Mouse (Mus musculus) skeletal muscle tissue, postnatal 0 days (tissue): ENCODE measurements around the gene Chrna4. TPM values are rescaled to one million over a fixed set of nuclear protein-coding genes. Genes with fewer than 3 reads are reported as not detected.

Experiments used
- polyA plus RNA-seq: library from polyadenylated mRNA; unstranded; fragments of >200 nt; fragmentation: Nextera tagmentation; extraction: Ambion mirVana; gene quantifications from 2 replicates; pipeline ENCODE4 v1.2.1, GENCODE M21; 2015

Chrna4 gene
- 1.3 and 1.8 TPM in 2 replicates for polyA plus RNA-seq

DNA sequence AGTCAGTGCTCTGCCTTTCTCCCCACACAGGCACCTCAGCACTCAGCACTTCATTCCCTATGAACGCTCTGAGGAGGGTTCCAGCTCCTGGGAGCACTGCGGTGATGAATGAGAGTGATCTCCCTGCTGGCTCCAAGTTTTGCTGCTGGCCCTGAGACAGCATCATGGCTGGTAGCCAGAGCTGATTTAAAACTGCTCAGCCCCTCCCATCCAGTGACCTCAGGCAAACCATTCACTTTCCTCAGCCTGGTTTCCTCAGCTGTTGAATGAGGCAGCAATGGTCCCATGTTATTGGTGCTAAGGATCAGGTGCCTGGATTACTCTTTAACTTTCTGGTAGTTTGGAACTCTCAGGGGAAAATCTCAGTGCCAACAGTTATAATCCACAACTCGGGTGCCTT, at the start of gene Chrna4:
Gene Chrna4, minus strand, starts transcription at position 110 of the 400 bp plus-strand sequence.

DNA sequence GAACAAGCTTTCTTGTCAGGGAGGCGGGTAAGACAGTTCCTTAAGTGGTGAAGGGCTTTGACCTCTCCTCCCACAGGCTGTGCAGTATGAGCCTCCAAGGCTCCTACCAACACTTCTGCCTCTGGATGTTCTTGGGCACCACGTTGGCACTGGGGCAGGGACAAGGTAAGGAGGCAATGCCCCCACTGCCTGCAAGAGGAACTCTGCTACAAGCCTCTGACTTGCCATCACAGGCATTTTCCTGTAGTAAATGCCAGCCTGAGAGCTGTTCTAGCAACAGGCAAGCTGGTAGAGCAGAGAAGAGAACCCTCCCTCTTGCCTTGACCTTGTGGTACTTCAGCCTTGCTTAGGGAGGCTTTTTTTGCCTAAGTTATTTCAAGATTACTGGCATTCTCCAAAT, 56.9 kb downstream of the Chrna4 start, which contains the start of gene Col20a1:
Gene Col20a1, plus strand, starts transcription at position 87 of the 400 bp plus-strand sequence.

Other genes starting within 250 kb of the Chrna4 start
- gene Ythdf1, start 122.6 kb downstream of the Chrna4 start, polyA plus RNA-seq = 26.3 and 28.2 TPM in 2 replicates
- gene Birc7, start 114.5 kb downstream of the Chrna4 start, polyA plus RNA-seq = not detected in 2 replicates
- 4.4 and 5.1 TPM in 2 replicates for gene Nkain4, start 88.8 kb downstream of the Chrna4 start, polyA plus RNA-seq
- gene Arfgap1, start 76.3 kb downstream of the Chrna4 start, polyA plus RNA-seq = 51.8 and 54.3 TPM in 2 replicates
- 2.9 and 3.0 TPM in 2 replicates for gene Col20a1, start 57.0 kb downstream of the Chrna4 start, polyA plus RNA-seq
- not detected in 2 replicates for gene Kcnq2, start 91.8 kb upstream of the Chrna4 start, polyA plus RNA-seq
- 16.3 and 16.6 TPM in 2 replicates for gene Eef1a2, start 113.5 kb upstream of the Chrna4 start, polyA plus RNA-seq
- gene Ppdpf, start 143.7 kb upstream of the Chrna4 start, polyA plus RNA-seq = 122 and 132 TPM in 2 replicates
- 0.18 TPM in 1 of 2 replicates, not detected in the other for gene Ptk6, start 159.2 kb upstream of the Chrna4 start, polyA plus RNA-seq
- 0.05 and 0.10 TPM in 2 replicates for gene Srms, start 169.6 kb upstream of the Chrna4 start, polyA plus RNA-seq
- 0.15 TPM in 1 of 2 replicates, not detected in the other for gene Fndc11, start 176.5 kb upstream of the Chrna4 start, polyA plus RNA-seq
- gene Helz2, start 198.5 kb upstream of the Chrna4 start, polyA plus RNA-seq = 0.68 and 0.71 TPM in 2 replicates
- gene Gmeb2, start 244.5 kb upstream of the Chrna4 start, polyA plus RNA-seq = 4.3 and 4.9 TPM in 2 replicates